Mouse (Mus musculus) embryonic facial prominence, embryonic 15.5 days (tissue): ENCODE measurements around the gene Gm20388. TPM values are rescaled to one million over a fixed set of nuclear protein-coding genes. Genes with fewer than 3 reads are reported as not detected.
A peak's percentile ranks its signal among the peaks of the same experiment; 100 is the strongest.

Experiments used
- ATAC-seq: fragments of 200-750 bp; cut with Nextera tagmentation; 2 replicates; pipeline ENCODE4 v1.8.0; 2017; ENCODE audit warnings: low read depth, moderate TSS enrichment; ENCODE audit not compliant: insufficient number of reproducible peaks, low FRiP score, low TSS enrichment
- H3K27ac ChIP-seq: fragments of 300-500 bp; sonication (generic); replicated peaks from 2 replicates; pipeline ENCODE4 v1.5.1; 2015; ENCODE audit warnings: mild to moderate bottlenecking, inconsistent platforms
- H3K27me3 ChIP-seq: fragments of 300-500 bp; sonication (generic); 2 replicates; pipeline ENCODE4 v1.6.1; 2015; ENCODE audit warnings: inconsistent platforms
- H3K36me3 ChIP-seq: fragments of 300-500 bp; sonication (generic); 2 replicates; pipeline ENCODE4 v1.6.1; 2015; ENCODE audit warnings: mild to moderate bottlenecking, inconsistent platforms
- H3K4me1 ChIP-seq: fragments of 300-500 bp; sonication (generic); 2 replicates; pipeline ENCODE4 v1.6.1; 2015; ENCODE audit warnings: inconsistent platforms
- H3K4me2 ChIP-seq: fragments of 300-500 bp; sonication (generic); replicated peaks from 2 replicates; pipeline ENCODE4 v1.6.1; 2015; ENCODE audit warnings: mild to moderate bottlenecking, inconsistent platforms
- H3K4me3 ChIP-seq: fragments of 300-500 bp; sonication (generic); replicated peaks from 2 replicates; pipeline ENCODE4 v1.5.1; 2015; ENCODE audit warnings: mild to moderate bottlenecking, inconsistent platforms
- H3K9ac ChIP-seq: fragments of 300-500 bp; sonication (generic); 2 replicates; pipeline ENCODE4 v1.6.1; 2015; ENCODE audit warnings: inconsistent platforms
- H3K9me3 ChIP-seq: fragments of 300-500 bp; sonication (generic); replicated peaks from 2 replicates; pipeline ENCODE4 v1.6.1; 2016; ENCODE audit warnings: inconsistent platforms
- WGBS: fragments of 180-500 bp; shearing (Covaris S2); methylation state at CpG from one replicate; pipeline ENCODE4 v1.1.7; 2015; 5-methylcytosine and 5-hydroxymethylcytosine counted together
- polyA plus RNA-seq: library from polyadenylated mRNA; unstranded; fragments of >200 nt; fragmentation: Nextera tagmentation; extraction: Ambion mirVana; gene quantifications from 2 replicates; pipeline ENCODE4 v1.2.1, GENCODE M21; 2015

Gm20388 gene
- polyA plus RNA-seq, 1 experiment from 2014 or later: 8.0 TPM

- no peak overlapping the region for H3K4me2 ChIP-seq
These were observed 371.8 kb downstream of the Gm20388 start for GRCm38 (mm10) chr8:120282465-120282864.

GRCm38 (mm10) chr8:120284265-120284664, 373.6 kb downstream of the Gm20388 start:
- Histone ChIP-seq H3K9me3 (no peaks in the 10 kb centered on the region), H3K9ac (no peak overlapping the region), H3K36me3 (no peaks in the 10 kb centered on the region), H3K4me2 (no peak overlapping the region), H3K4me1 (peaks cover 85% of the 10 kb centered on the region), H3K4me3 (no peak overlapping the region), H3K27me3 (no peaks in the 10 kb centered on the region), H3K27ac (peak overlapping the region; percentile 58)
- ATAC-seq: no peak
- 27% methylated on average over 9 of the region's 9 CpGs for WGBS

More at GRCm38 (mm10) chr8:120282465-120282864, 371.8 kb downstream of the Gm20388 start:
- Histone ChIP-seq H3K9ac (no peak overlapping the region), H3K9me3 (no peaks in the 10 kb centered on the region), H3K4me3 (no peak overlapping the region), H3K27me3 (no peaks in the 10 kb centered on the region), H3K27ac (peak overlapping the region; percentile 51; the same call in 1 of the 2 replicates), H3K4me1 (peaks cover 85% of the 10 kb centered on the region), H3K36me3 (no peaks in the 10 kb centered on the region)
- 16% methylated on average over 5 of the region's 5 CpGs for WGBS
- no peak for ATAC-seq

GRCm38 (mm10) chr8:120285033-120285432, 374.4 kb downstream of the Gm20388 start:
- 22% methylated on average over 3 of the region's 3 CpGs for WGBS
- no peaks in the 10 kb centered on the region for H3K9me3 ChIP-seq
- H3K4me1 ChIP-seq: peaks cover 89% of the 10 kb centered on the region
- no peak overlapping the region for H3K4me2 ChIP-seq
- no peak overlapping the region for H3K4me3 ChIP-seq
- H3K9ac ChIP-seq: no peak overlapping the region
- H3K27ac ChIP-seq: peak overlapping the region; percentile 58
- H3K36me3 ChIP-seq: no peaks in the 10 kb centered on the region
- no peaks in the 10 kb centered on the region for H3K27me3 ChIP-seq
- peak; percentile 32; the same call in 1 of the 2 replicates for ATAC-seq

- Histone ChIP-seq H3K4me3 (no peak overlapping the region), H3K9me3 (no peaks in the 10 kb centered on the region), H3K9ac (no peak overlapping the region), H3K4me2 (no peak overlapping the region), H3K36me3 (no peaks in the 10 kb centered on the region), H3K27ac (0 out of 2 replicates have a peak overlapping the region, but pooled peaks have one; percentile 58), H3K27me3 (no peaks in the 10 kb centered on the region), H3K4me1 (peaks cover 89% of the 10 kb centered on the region)
- 61% methylated on average over 9 of the region's 9 CpGs for WGBS
- no peak for ATAC-seq
These were observed 375.2 kb downstream of the Gm20388 start for GRCm38 (mm10) chr8:120285878-120286277.

GRCm38 (mm10) chr8:120288122-120288908, 377.7 kb downstream of the Gm20388 start:
- Histone ChIP-seq H3K9ac (no peak overlapping the region), H3K27ac (peak overlapping the region; percentile 35; the same call in 1 of the 2 replicates), H3K4me3 (no peak overlapping the region), H3K9me3 (no peaks in the 10 kb centered on the region), H3K4me2 (no peak overlapping the region), H3K4me1 (peaks cover 91% of the 10 kb centered on the region), H3K27me3 (no peaks in the 10 kb centered on the region), H3K36me3 (no peaks in the 10 kb centered on the region)
- no peak for ATAC-seq
- 31% methylated on average over 21 of the region's 21 CpGs for WGBS

GRCm38 (mm10) chr8:120289191-120289590, 378.6 kb downstream of the Gm20388 start:
- H3K4me3 ChIP-seq: no peak overlapping the region
- peak overlapping the region; percentile 65 for H3K27ac ChIP-seq
- H3K4me2 ChIP-seq: no peak overlapping the region
- H3K27me3 ChIP-seq: no peaks in the 10 kb centered on the region
- H3K36me3 ChIP-seq: no peaks in the 10 kb centered on the region
- ATAC-seq: no peak
- H3K9me3 ChIP-seq: no peaks in the 10 kb centered on the region
- H3K4me1 ChIP-seq: peaks cover 91% of the 10 kb centered on the region
- no peak overlapping the region for H3K9ac ChIP-seq
- WGBS: 74% methylated on average over 7 of the region's 7 CpGs

- H3K4me2 ChIP-seq: no peak overlapping the region
These were observed 379.1 kb downstream of the Gm20388 start for GRCm38 (mm10) chr8:120289698-120290181.

GRCm38 (mm10) chr8:120290614-120291013, 380.0 kb downstream of the Gm20388 start:
- Histone ChIP-seq H3K4me2 (no peak overlapping the region), H3K9ac (no peak overlapping the region), H3K4me1 (peaks cover 91% of the 10 kb centered on the region), H3K9me3 (no peaks in the 10 kb centered on the region), H3K36me3 (no peaks in the 10 kb centered on the region), H3K27ac (no peak overlapping the region), H3K27me3 (no peaks in the 10 kb centered on the region), H3K4me3 (no peak overlapping the region)
- no peak for ATAC-seq
- 55% methylated on average over 15 of the region's 15 CpGs for WGBS

More at GRCm38 (mm10) chr8:120289698-120290181, 379.1 kb downstream of the Gm20388 start:
- Histone ChIP-seq H3K27me3 (no peaks in the 10 kb centered on the region), H3K4me3 (no peak overlapping the region), H3K27ac (peak overlapping the region; percentile 65), H3K9me3 (no peaks in the 10 kb centered on the region), H3K4me1 (peaks cover 91% of the 10 kb centered on the region), H3K36me3 (no peaks in the 10 kb centered on the region), H3K9ac (no peak overlapping the region)
- 30% methylated on average over 10 of the region's 10 CpGs for WGBS
- no peak; the same call in 1 of the 2 replicates for ATAC-seq

- no peak for ATAC-seq
- Histone ChIP-seq H3K9ac (no peak overlapping the region), H3K36me3 (no peaks in the 10 kb centered on the region), H3K4me2 (no peak overlapping the region), H3K4me1 (peaks cover 92% of the 10 kb centered on the region), H3K9me3 (no peaks in the 10 kb centered on the region), H3K4me3 (no peak overlapping the region), H3K27me3 (no peaks in the 10 kb centered on the region), H3K27ac (no peak overlapping the region)
- 89% methylated on average over 9 of the region's 9 CpGs for WGBS
These were observed 381.0 kb downstream of the Gm20388 start for GRCm38 (mm10) chr8:120291650-120292049.

GRCm38 (mm10) chr8:120292316-120293107, 381.9 kb downstream of the Gm20388 start:
- Histone ChIP-seq H3K36me3 (no peaks in the 10 kb centered on the region), H3K4me3 (no peak overlapping the region), H3K27ac (no peak overlapping the region), H3K4me1 (peaks cover 94% of the 10 kb centered on the region), H3K9ac (no peak overlapping the region), H3K9me3 (no peaks in the 10 kb centered on the region), H3K27me3 (no peaks in the 10 kb centered on the region), H3K4me2 (no peak overlapping the region)
- no peak for ATAC-seq
- 57% methylated on average over 8 of the region's 8 CpGs for WGBS
